Mouse (Mus musculus) NIH3T3 (cell line): ENCODE results near the gene Myh8.

Experiments used
- DNase-seq: peaks from one replicate; pipeline ENCODE4 v3.0.0-alpha.2; 2012; ENCODE audit warnings: low read depth

Myh8 gene

GRCm38 (mm10) chr11:67276601-67277174 is at the start of gene Myh8:
Gene Myh8 (plus strand): TSS chr11:67277124.
- peak; percentile 5 for DNase-seq

- no peak for DNase-seq
These were observed 48.2 kb upstream of the Myh8 start for GRCm38 (mm10) chr11:67228731-67229130.

GRCm38 (mm10) chr11:67229166-67229565 is 47.8 kb upstream of the Myh8 start:
- DNase-seq: no peak

- DNase-seq: peak; percentile 30
These were observed 47.0 kb upstream of the Myh8 start for GRCm38 (mm10) chr11:67229946-67230345.

GRCm38 (mm10) chr11:67235639-67236358 is 41.1 kb upstream of the Myh8 start:
- peak; percentile 70 for DNase-seq

- no peak for DNase-seq
These were observed 40.1 kb upstream of the Myh8 start for GRCm38 (mm10) chr11:67236799-67237198.

GRCm38 (mm10) chr11:67237481-67238079 is 39.3 kb upstream of the Myh8 start, which contains the start of gene Myh4:
Gene Myh4 (plus strand): TSS chr11:67238029.
- no peak for DNase-seq

- no peak for DNase-seq
These were observed 35.9 kb upstream of the Myh8 start for GRCm38 (mm10) chr11:67241051-67241450.

GRCm38 (mm10) chr11:67253691-67254090 is 23.2 kb upstream of the Myh8 start:
- DNase-seq: no peak

GRCm38 (mm10) chr11:67257048-67257447 is 19.9 kb upstream of the Myh8 start:
- no peak for DNase-seq

GRCm38 (mm10) chr11:67260956-67261355 is 16.0 kb upstream of the Myh8 start:
- DNase-seq: no peak

- no peak for DNase-seq
These were observed 16.5 kb downstream of the Myh8 start for GRCm38 (mm10) chr11:67293440-67293839.

GRCm38 (mm10) chr11:67313733-67314452 is 37.0 kb downstream of the Myh8 start:
- no peak for DNase-seq

- no peak for DNase-seq
These were observed 44.4 kb downstream of the Myh8 start, which contains the start of gene Myh13 for GRCm38 (mm10) chr11:67321358-67321757. Gene Myh13 (plus strand): TSS chr11:67321658.

- peak; percentile 45 for DNase-seq
These were observed 49.6 kb downstream of the Myh8 start for GRCm38 (mm10) chr11:67326536-67326935.

GRCm38 (mm10) chr11:67344556-67344955 is 67.6 kb downstream of the Myh8 start:
- DNase-seq: no peak

- no peak for DNase-seq
These were observed 68.4 kb downstream of the Myh8 start for GRCm38 (mm10) chr11:67345186-67345855.

GRCm38 (mm10) chr11:67345856-67346236 is 68.9 kb downstream of the Myh8 start:
- DNase-seq: no peak

GRCm38 (mm10) chr11:67350153-67350768 is 73.3 kb downstream of the Myh8 start:
- peak; percentile 88 for DNase-seq

- peak; percentile 27 for DNase-seq
These were observed 76.1 kb downstream of the Myh8 start for GRCm38 (mm10) chr11:67353011-67353410.

- no peak for DNase-seq
These were observed 81.1 kb downstream of the Myh8 start for GRCm38 (mm10) chr11:67358031-67358430.
